Mouse (Mus musculus) embryo, embryonic 9.5 days (tissue): ENCODE results near the gene Chka.

Experiments
- DNase-seq: peaks from one replicate; pipeline ENCODE4 v3.0.0-alpha.2; 2017; ENCODE audit errors: extremely low spot score

The Chka gene

DNA sequence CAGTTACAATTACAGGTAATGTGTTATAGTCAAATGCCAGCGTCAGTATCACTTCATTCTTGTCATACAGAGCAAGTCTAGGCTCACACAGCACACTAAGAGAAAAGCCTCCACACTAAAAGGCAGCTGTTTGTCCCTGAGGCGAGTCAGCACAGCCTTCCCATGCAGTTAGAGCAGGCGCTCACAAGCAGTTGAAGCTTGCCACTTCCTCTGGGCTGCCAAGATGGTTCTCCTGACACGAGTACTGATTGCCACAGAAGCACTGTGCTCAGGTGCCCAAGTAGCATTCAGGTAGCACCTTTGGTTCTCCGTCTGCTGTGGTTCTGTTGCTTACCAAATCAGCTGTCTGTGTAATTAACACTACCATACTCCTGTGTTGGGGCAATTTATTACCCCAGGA, 37.5 kb downstream of the Chka start:
- DNase-seq: no peak

DNA sequence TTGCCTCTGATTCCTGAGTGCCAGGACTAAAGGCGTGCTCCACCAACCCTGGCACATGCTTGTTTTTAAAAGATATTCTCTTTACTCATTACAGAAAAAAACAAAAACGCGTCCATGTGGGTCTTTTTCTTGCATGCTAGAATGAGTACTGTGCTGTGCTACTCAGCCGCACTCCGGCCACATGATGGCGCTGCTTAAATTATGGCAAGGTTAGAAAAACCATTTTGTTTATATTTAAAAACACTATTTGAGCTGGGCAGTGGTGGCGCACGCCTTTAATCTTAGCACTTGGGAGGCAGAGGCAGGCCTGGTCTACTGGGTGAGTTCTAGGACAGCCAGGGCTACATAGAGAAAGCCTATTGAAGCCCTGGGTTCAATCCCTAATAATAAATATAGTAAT, 38.6 kb downstream of the Chka start:
- DNase-seq: no peak

DNA sequence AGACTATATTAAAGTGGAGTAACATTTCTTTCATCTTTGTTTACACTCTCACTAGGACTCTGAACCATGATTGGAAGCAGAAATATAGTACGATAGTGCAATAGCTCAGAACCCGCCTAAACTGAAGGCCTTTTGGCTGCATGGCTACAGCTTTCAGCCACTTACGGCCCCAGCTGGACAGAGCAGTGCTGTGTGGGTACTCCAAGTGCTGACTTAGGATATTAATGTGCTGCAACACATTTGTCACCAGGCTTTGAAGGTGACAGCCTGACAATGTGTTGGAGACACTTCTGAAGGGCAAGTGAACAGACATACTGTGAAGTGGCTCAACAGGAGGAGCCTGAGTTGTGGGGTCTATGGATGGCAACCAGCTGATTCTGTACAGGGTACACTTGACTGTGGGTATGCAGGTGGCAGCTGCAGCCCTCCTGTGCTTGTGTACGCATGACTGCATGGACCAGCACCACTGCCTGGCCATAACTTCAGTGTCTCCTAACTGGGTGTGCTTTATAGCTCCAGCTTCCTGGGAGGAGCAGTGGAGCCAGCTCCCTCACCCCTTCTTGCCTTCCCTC, 42.1 kb downstream of the Chka start:
- DNase-seq: no peak

DNA sequence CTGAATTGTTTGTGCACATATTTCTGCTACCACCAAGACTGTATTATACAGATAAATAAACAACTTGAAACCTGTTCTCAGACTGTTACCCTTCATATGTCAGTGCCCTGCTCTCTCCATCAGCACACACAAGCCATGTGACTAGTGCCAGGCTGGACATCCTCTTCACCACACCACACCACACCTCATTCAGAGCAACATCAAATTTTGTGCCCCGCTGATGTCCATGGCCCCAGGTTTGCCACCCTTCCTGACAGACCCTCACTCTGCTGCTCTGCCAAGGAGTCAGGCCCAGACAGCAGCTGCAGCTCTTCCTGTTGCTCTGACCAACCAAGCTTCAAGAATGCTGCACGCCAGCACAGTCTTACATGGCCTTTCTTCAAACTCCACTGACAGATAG, 42.7 kb downstream of the Chka start:
- no peak for DNase-seq

DNA sequence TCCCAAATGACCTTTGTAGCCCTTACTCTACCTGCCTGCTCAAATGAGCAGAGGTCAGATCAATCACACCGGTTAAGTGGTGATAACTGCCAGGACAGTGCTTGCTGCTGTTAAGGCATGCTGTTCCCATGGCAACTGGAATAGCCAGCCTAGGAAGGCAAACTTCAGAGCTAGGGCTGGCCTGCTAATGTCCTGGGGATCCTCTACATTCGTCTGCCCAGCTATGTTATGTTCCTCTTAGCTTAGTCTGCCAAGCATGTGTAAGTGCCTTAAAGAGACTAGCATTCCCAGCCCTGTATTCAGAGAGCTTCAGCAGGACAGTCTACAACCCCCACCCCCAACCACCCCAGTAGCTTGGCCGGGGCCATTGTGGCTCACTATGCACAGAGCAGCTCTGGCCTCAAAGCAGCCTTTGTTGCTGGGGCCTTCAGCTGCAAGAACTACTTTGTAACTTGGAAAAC, 43.6 kb downstream of the Chka start:
- peak; percentile 40 for DNase-seq

DNA sequence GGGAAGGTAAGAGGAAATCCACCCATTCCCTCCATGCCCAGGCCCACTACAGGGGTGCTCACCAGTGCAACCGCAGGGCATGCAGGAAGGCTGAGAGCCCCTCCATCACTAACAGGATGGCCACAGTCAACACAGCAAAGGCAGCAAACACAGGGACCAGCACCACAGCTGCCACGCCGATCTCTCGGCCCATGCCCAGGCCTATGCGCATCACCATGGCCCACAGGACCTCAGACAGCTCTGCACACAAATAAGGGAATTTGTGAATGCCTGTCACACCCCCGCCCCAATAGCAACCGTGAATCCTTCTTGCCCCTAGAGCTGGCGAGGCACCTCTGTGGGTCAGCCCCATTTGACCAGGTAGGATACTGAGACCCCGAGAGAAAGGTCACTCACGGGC, 44.6 kb downstream of the Chka start:
- DNase-seq: no peak

DNA sequence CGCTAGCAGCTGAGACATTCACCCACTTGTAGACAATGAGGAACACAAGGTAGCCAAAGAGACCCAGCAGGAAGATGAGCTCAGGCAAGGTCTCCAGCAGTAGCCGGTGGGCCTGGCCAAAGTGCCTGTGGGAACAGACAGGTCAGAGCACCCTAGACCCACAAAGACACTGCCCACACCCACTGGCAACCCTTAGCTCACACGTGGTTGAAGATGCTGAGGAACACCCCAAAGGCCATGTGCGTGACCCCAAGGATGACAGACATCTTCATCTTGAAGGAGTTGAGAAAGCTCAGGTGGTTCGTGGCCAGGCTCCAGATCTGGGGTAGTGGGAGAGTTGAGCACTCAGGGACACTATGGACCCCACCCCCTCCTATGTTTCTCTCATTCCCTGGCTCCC, 46.0 kb downstream of the Chka start:
- DNase-seq: no peak

DNA sequence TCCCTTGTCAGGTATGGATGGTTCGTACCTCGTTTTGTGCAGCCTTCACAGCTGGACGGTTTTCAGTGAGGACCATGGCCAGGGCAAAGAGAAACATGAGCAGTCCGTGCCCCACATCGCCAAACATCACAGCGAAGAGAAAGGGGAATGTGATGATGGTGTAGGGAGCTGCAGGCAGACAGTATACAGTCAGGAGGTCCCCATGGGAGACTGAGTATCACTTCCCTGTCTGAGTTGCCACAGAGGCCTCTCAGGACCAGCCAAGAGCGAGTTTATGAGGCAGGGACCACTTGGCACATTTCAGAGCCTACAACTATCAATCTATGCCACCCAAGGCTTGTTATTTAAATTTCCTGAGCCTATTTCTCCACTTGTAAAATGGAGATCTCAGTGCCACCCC, 47.4 kb downstream of the Chka start:
- DNase-seq: no peak

DNA sequence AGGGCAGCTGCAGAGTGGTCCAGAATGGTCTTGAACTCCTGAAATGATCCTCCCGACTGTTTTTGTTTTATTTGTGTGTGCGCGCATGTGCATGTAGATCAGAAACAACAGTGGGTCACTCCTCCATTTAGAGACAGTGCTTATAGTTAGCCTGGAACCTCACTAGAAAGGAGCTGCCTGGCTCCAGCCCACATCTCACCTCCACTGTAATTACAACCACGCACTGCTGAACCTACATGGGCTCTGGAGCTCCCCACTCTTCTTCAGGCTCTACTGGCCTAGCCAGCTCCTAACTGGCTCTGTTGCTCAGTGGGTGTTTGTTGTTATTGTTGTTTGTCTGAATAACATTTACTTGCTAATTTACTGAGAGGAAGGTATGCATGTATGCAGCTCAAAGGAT, 48.0 kb downstream of the Chka start:
- DNase-seq: no peak

DNA sequence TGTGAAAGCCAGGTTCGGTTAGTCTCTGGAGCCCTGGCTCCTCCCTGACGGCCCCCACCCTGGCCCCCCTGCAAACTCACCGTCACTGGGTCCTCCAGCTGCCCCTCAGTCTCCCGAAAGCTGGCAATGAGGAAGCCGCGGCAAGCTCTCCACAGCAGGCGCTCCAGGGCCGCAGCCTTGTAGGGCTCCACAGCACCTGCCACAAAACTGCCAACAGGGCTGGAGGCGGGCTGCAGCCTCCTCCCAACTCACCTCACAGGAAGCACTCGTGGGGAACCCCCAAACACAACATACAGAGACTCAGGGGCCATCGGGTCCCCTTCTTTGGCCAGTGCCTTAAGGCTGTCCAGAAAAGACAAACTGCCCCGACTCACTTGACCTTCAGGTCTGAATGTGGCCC, 51.4 kb downstream of the Chka start:
- DNase-seq: no peak

DNA sequence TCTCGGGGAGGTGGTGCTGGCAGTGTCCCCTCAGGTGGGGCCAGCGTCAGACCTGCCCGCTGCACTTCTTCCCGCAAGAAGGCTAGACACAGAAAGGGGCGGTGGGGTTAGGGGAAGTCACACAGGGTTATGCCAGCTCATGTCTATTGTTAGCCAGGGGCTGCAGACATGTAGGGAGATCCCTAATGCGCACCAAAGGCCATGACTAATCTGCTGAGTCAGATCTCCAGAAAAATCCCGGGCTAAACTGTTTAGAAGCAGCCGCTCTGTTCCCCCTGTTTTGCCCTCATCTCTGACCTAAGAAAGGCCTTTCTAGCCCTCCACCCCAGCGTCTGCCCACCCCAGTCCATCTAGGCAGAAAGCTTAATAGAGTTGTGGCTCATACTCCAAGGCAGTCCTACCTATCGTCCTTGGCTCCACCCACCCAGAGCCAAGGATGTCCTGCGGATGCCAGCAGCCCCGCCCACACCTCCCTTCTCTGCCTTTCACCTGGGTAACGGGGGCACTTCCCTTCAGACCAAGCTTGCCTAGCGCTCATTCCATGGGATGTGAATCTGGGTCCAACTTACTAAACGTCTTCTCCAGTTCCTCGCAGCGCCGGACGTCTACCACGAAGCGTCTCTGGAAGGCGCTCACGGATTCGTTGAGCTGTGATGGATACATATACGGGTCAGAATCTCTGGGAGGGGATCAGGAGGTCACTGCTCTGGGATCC, 52.2 kb downstream of the Chka start:
- DNase-seq: no peak

DNA sequence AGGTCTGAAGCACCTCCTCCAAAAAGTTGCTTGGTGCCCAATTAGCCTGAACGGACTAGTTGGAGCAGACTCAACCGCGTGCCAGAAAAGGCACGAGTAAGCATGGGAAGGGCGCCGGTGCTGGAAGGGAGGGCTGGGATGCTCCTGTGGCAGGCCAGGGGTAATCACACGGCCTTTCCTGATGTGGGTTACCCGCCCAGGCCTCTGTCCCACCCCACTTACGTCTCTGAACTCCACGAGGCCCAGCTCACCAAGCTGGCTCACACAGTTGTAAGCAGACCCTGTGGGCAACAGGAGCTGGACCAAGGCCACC, 52.7 kb downstream of the Chka start:
- DNase-seq: no peak

DNA sequence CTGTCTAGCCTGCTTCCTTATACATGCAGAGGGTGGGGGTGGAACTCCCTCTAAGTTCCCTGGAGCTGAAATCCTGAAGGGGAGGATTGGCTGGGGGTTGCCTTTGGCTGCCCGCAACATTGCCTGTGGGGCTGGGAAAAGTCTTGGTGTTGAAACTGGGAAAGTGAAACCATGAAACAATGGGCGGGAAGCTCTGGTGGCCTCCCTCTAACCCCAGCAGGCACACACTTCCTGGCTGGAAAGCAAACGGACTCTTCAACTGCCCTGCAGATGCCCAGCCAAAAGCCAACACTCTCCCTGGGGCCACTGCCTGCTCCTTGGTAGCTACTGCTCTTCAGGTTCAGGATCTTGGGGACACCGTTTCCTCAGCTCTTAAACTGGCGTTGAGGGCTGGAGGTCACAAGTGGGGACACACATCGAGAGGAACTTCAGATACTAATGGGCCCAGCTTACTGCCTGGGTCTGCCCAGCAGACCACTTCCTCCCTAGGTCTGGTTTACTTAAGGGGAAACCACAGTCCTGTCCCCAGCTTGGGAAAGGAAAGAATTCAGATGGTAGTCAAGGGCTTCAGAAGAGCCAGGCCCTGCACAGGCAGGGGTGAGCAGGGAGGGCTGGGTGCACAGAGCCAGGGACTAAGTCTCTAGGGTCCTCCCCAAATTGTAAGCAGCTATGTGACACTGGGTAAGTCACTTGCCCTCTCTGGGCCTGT, 53.8 kb downstream of the Chka start:
- peak; percentile 40 for DNase-seq

DNA sequence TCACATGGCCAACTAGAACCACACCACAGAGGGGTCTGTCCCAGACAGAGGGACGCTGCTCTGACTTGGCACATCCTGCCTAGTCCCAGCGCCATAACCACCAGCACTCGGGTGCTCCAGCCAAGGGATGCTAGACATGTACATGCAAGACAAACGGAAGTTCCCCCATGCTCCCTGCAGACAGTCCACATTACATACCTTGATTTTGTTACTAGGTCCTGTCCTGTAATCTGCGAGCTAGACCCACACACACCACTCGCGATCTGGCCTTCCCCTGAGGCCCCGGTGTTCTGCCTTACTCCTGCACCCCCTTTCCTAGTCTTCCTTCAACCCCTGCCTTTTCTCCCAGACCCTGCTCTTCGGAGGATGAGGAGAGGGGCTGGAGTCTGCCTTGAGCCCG, 54.8 kb downstream of the Chka start:
- no peak for DNase-seq

DNA sequence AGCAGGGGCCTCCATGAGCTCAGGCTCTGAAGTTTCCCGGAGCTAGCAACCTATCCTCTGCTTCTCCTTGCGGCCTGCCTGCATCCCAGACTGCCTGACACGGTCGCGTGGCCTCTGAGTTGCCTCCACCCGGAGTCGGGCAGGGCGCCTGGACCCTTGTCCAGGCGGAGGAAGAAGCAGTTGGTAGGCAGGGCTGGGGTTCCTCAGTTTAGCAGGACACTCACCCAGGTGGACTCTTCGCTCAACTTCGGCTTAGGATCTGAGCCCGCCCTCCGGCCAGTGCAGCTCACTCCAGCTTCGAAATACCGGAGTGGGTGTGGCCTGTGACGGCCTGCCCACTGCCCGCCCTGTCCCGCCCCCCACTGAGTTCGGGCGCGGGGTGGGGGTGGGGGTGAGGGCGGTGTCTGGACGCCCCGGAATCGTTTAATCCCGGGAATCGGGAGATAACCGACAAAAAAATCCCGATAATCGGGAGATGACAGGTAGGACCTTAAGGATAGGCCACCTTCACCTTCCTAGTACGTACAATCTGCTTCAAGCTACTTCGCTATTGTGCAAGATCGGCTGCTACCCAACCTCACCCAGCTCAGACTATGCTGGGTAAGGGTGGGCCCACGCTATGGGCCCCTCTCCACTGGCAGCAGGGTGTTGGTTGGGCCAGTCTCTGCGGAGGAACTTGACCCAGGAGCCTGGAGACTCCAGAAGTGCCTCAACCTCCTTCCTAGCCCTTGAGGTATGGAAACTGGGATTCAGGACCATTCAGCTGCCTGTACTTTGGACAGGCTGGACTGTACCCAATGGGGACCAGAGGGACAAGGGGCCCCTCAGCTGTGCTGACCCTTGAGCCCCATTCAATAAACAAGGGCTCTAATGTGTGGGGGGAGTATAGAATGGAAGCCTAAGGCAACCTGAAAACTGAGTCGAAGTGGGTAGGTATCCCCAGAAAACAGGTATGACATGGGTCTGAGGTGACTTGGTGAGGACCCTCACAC, 55.5 kb downstream of the Chka start, which contains the start of gene Tcirg1:
TSS of gene Tcirg1 (minus strand) at position 339 of the 992 bp plus-strand sequence.
- DNase-seq: peak; percentile 70

DNA sequence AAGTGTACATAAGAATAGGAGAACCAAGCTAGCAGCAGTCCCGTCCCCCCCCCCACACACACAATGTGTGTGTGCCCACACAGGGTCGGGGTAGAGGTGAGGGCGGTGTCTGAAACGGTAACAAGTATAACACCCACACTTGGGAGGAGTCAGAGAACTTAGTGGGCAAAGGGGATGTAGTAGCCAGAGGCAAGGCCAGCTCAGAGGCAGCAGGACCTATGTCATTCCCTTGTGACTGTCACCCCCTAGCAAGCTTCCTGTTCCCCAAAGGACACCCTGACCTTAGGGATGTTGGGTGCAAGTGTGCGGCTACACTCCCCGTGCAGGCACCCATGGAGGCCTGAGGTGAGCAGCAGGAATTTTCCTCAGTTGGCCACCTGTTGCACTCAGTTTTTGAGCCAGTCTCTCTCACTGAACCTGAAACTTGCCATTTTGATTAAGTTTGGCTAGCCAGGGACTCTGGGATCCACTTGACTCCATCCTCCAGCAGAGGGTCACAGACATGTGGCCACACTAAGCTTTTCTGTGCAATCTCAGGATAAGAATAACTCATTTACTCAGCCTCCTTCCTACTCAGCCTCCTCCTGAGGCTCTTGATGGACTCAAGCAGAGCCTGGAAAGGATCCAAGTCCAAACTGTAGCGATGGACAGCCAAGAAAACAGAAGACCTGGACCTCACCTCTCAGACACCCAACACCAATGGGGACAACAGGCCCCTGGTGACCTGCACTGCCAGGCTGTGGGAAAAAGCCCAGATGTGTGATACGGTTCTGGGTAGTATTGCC, 56.5 kb downstream of the Chka start:
- DNase-seq: no peak

DNA sequence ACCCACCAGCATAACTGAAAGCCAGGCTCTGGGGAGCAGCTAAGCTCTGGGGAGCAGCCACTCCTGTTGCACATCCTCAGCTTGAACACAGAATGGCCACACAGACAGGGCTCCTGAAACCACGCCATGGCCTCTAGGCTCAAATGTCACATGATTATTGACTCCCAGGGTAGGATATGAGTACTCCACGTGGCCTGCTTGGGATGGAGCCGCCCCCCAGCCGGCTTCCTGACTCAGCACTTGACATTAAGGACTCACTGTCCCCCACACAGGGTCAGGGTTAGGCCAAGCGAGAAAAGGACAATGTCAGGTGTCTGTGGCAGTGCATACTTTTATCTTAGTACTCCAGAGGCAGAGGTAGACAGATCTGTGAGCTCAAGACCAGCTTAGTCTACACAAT, 58.6 kb downstream of the Chka start:
- no peak for DNase-seq

DNA sequence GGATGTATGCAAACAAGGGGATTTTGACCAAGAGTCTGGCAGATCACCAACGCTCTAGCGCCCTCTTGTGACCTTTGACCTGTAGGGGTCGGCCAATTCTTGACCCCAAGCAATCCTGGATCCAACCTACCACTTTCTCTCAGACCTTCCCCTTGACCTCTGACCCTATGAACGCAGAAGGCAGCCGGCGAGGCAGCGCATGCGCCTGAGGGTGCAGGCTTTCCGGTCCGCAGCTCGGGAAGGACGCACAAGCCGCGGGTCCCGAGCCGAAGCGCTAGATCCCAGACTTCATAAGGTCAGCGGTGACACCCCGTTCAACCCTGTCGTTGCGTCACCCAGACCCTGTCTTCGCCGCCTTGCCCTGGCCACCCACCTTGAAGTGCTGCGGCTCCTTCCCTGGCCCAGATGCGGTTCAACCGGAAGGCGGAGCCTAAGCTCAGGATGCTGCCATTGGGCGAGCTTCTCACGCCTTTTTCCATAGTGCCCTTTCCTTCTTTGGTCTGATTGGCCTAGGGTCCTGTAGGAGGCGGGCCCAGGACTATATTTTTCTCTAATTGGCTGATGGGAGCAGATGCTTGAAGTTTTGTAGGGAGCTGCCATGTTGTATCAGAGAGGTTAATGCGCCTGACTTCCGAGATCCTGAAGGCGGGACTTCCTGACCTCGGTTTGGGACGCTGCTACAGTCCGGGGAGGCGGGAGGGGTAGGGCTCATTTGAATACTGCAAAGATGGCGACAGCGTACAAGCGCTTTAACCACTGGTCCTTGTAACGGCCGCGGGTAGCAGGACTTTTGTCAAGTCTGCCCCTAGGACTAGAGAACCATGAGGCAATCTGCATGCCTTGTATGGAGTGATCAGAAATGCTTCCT, 61.0 kb downstream of the Chka start, which contains the start of gene Ndufs8:
TSS of gene Ndufs8 (minus strand) at position 438 of the 868 bp plus-strand sequence.
- DNase-seq: peak; percentile 93

DNA sequence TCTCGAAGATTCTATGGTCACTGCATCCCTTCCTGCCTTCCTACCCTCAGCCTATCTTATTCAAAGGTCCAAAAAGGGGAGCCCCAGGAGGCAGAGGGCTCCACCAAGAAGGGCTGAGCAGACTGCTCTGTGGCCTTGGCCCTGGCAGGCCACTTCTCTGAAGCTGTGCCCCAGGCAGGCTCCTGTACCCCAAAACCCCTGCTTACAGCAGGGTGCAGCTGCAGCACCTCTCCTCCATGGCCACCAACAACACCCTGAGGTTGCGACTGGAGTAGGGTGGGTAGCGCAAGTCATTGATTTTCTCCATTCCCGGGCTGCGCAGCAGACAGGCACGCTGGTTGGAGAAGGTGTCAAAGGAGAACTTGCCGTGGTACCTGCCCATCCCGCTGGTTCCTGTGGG, 62.1 kb downstream of the Chka start:
- DNase-seq: no peak

DNA sequence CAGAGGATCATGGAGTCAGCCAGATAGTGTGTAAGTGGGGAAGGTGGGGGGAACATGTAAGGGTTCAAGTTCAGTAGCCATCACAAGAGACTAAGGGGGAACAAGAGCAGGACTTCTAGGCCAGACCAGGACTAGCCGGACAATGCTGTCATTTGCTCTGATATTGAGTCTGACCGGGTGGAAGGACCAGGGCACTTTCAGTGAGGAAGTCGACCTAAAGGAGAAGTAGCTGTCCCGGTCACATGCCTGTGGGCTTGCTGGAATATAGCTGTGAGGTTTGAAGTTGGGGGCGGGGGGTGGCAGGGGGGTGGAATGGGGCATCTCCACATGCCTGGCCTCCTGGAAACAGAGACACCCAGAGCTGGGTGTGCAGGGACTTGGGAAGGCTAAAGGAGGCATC, 63.0 kb downstream of the Chka start:
- DNase-seq: no peak
